Mouse (Mus musculus) heart, embryonic 11.5 days (tissue): ENCODE measurements around the gene Acox2. TPM values are rescaled to one million over a fixed set of nuclear protein-coding genes. Genes with fewer than 3 reads are reported as not detected.

ENCODE experiments used
- ATAC-seq: fragments of 200-750 bp; cut with Nextera tagmentation; replicated peaks from 2 replicates; pipeline ENCODE4 v1.8.0; 2017; ENCODE audit warnings: moderate library complexity; ENCODE audit not compliant: insufficient number of reproducible peaks, low FRiP score, low TSS enrichment
- H3K27ac ChIP-seq: fragments of 300-500 bp; sonication (generic); 2 replicates; pipeline ENCODE4 v1.5.1; 2014; ENCODE audit warnings: mild to moderate bottlenecking, low read depth, low read length
- H3K27me3 ChIP-seq: fragments of 300-500 bp; sonication (generic); 2 replicates; pipeline ENCODE4 v1.6.1; 2014; ENCODE audit warnings: mild to moderate bottlenecking, low read length, mixed read lengths; ENCODE audit not compliant: control insufficient read depth, insufficient read depth
- H3K36me3 ChIP-seq: fragments of 300-500 bp; sonication (generic); 2 replicates; pipeline ENCODE4 v1.6.1; 2014; ENCODE audit warnings: mild to moderate bottlenecking, low read length, moderate library complexity, mixed read lengths; ENCODE audit not compliant: control insufficient read depth, insufficient read depth
- H3K4me1 ChIP-seq: fragments of 300-500 bp; sonication (generic); 2 replicates; pipeline ENCODE4 v1.6.1; 2014; ENCODE audit warnings: low read length; ENCODE audit not compliant: control insufficient read depth, insufficient read depth
- H3K4me2 ChIP-seq: fragments of 300-500 bp; sonication (generic); 2 replicates; pipeline ENCODE4 v1.6.1; 2014; ENCODE audit warnings: mild to moderate bottlenecking, moderate library complexity
- H3K4me3 ChIP-seq: fragments of 300-500 bp; sonication (generic); 2 replicates; pipeline ENCODE4 v1.5.1; 2014; ENCODE audit warnings: low read depth, low read length
- H3K9ac ChIP-seq: fragments of 300-500 bp; sonication (generic); 2 replicates; pipeline ENCODE4 v1.6.1; 2014; ENCODE audit warnings: mild to moderate bottlenecking, low read depth, low read length, moderate library complexity
- H3K9me3 ChIP-seq: fragments of 300-500 bp; sonication (generic); replicated peaks from 2 replicates; pipeline ENCODE4 v1.6.1; 2016; ENCODE audit warnings: low read length; ENCODE audit not compliant: control insufficient read depth
- WGBS: fragments of 180-500 bp; shearing (Covaris S2); extraction: QIAGEN DNeasy Blood & Tissue Kit; methylation state at CpG from one replicate; pipeline ENCODE4 v1.1.7; 2014; ENCODE audit not compliant: insufficient replicate concordance; 5-methylcytosine and 5-hydroxymethylcytosine counted together
- polyA plus RNA-seq: library from polyadenylated mRNA; unstranded; fragments of >200 nt; fragmentation: Nextera tagmentation; extraction: Ambion mirVana; gene quantifications from 2 replicates; pipeline ENCODE4 v1.2.1, GENCODE M21; 2014

The Acox2 gene
- polyA plus RNA-seq, 1 experiment from 2014 or later = 0.42 TPM

- H3K9ac ChIP-seq = no peak overlapping the region
- no peak overlapping the region for H3K4me3 ChIP-seq
- WGBS = 70% methylated on average over 5 of the region's 5 CpGs
- peaks cover 6% of the 10 kb centered on the region for H3K4me1 ChIP-seq
- no peak for ATAC-seq
- H3K36me3 ChIP-seq = no peaks in the 10 kb centered on the region
- H3K4me2 ChIP-seq = no peak overlapping the region
- no peaks in the 10 kb centered on the region for H3K9me3 ChIP-seq
- no peak overlapping the region for H3K27ac ChIP-seq
- H3K27me3 ChIP-seq = no peaks in the 10 kb centered on the region
These were observed 82.9 kb downstream of the Acox2 start for GRCm38 (mm10) chr14:8176251-8176650.

Other genes with a start within 250 kb of the Acox2 start
- gene Rpp14, start 179.0 kb downstream of the Acox2 start, polyA plus RNA-seq = 40.0 and 43.5 TPM in 2 replicates
- gene Pxk, start 161.1 kb downstream of the Acox2 start, polyA plus RNA-seq = 26.6 and 28.8 TPM in 2 replicates
- 413 and 460 TPM in 2 replicates for gene Pdhb, start 86.3 kb downstream of the Acox2 start, polyA plus RNA-seq
- 7.4 and 8.1 TPM in 2 replicates for gene Kctd6, start 45.2 kb downstream of the Acox2 start, polyA plus RNA-seq
- 0.23 and 0.30 TPM in 2 replicates for gene Fam107a, start 58.7 kb upstream of the Acox2 start, polyA plus RNA-seq
- not detected in 2 replicates for gene Oit1, start 119.4 kb upstream of the Acox2 start, polyA plus RNA-seq